Mouse (Mus musculus): ENCODE measurements around the gene Epha3. TPM values are rescaled to one million over a fixed set of nuclear protein-coding genes. Genes with fewer than 3 reads are reported as not detected.

Epha3 gene
- polyA plus RNA-seq, 1 experiment from 2014 or later, result 51.8 TPM

GRCm38 (mm10) chr16:63772566-63772965, 91.4 kb downstream of the Epha3 start:
- no peak for DNase-seq (ENCODE audit: extremely low spot score, low spot score)
- 95% methylated on average over 3 of the region's 3 CpGs for whole genome bisulfite sequencing
- H3K27ac ChIP-seq, result no peak overlapping the region
- no peak overlapping the region for H3K4me3 ChIP-seq
- H3K27me3 ChIP-seq (ENCODE audit: poor library complexity, severe bottlenecking), result no peaks in the 10 kb centered on the region
- H3K9me3 ChIP-seq, result no peaks in the 10 kb centered on the region
- no peaks in the 10 kb centered on the region for H3K4me1 ChIP-seq
- H3K36me3 ChIP-seq (replicated peaks), result peaks cover 8% of the 10 kb centered on the region

DNA sequence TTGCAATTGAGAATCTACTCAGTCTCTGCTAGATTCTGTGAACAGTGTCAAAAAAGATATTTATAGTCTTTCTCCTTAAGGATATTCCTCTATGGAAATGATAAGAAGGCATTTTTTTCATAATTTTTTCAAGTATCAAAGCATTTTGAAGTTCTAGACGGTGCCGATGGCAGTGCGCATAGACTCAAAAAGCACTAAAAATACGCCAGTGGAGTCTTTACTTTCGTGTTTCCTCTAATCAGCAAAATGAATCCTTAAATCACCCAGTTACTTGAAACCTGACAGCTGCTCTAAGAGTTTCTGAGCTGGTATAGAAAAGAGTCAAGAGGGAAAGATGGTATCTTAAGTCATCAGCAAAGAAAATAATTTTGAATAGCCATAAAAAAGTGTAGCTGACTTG, 96.4 kb downstream of the Epha3 start:
- H3K36me3 ChIP-seq (replicated peaks), result 0 out of 2 replicates have a peak, but pooled peaks cover under 1% of the 10 kb centered on the region
- no peaks in the 10 kb centered on the region for H3K4me1 ChIP-seq
- H3K27me3 ChIP-seq (ENCODE audit: poor library complexity, severe bottlenecking), result no peaks in the 10 kb centered on the region
- no peak overlapping the region for H3K4me3 ChIP-seq
- H3K9me3 ChIP-seq, result no peaks in the 10 kb centered on the region
- no peak for DNase-seq (ENCODE audit: extremely low spot score, low spot score)
- WGBS, result 94% methylated on average over 5 of the region's 5 CpGs
- H3K27ac ChIP-seq, result no peak overlapping the region

- Histone ChIP-seq H3K27ac (no peak overlapping the region), H3K4me1 (peaks cover 11% of the 10 kb centered on the region), H3K27me3 (ENCODE audit: poor library complexity, severe bottlenecking) (no peaks in the 10 kb centered on the region), H3K36me3 (replicated peaks) (no peaks in the 10 kb centered on the region), H3K9me3 (no peaks in the 10 kb centered on the region), H3K4me3 (no peak overlapping the region)
- WGBS, result 79% methylated on average over 4 of the region's 4 CpGs
- DNase-seq (ENCODE audit: extremely low spot score, low spot score), result no peak
Measured at GRCm38 (mm10) chr16:63761177-63761576, 102.8 kb downstream of the Epha3 start.

DNA sequence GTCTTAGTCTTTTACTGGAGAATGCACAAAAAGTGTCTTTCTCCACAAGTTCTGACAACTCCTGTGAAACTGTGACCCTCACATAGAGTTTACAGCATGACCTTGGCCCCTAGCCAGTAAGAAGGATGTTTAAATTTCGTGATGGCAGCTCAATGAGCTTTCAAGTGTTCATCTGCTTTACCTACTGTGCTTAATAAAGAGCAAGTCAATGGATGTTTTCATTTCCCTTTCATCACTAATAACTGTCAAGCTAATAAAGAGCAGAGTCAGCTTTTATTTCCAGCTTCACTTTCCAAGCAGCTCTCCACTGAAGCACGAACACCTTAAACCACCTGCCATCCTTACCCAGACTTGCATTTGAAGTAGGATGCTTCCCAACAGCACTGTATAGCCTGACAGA, 103.9 kb downstream of the Epha3 start:
- H3K27me3 ChIP-seq (ENCODE audit: poor library complexity, severe bottlenecking), result no peaks in the 10 kb centered on the region
- H3K4me1 ChIP-seq, result peaks cover 11% of the 10 kb centered on the region
- no peak overlapping the region for H3K4me3 ChIP-seq
- no peak overlapping the region for H3K27ac ChIP-seq
- no peaks in the 10 kb centered on the region for H3K9me3 ChIP-seq
- WGBS, result 64% methylated on average over 2 of the region's 2 CpGs
- no peak for DNase-seq (ENCODE audit: extremely low spot score, low spot score)
- no peaks in the 10 kb centered on the region for H3K36me3 ChIP-seq (replicated peaks)

DNA sequence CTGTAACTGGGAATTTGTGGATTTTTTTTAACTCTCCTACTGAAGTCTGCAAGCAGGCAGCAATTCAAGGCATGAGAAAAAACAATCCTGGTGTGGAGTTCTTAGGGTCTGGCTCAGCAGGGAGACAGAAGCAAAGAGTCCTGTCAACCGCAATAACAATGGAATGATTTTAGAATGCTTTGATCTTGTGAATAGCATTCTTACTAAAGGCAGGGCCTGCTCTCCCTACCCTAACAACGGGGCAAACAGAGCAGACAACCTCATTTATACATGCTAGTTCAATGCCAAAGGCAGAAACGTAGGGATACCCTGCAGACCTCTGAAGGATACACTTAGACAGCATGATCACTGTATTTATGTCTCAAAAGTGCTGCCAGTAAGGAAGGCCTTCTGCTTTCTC, 110.9 kb downstream of the Epha3 start:
- peak; percentile 27 for DNase-seq (ENCODE audit: extremely low spot score, low spot score)
- WGBS, result 6% methylated on average over 3 of the region's 3 CpGs
- Histone ChIP-seq H3K4me3 (no peak overlapping the region), H3K27me3 (ENCODE audit: poor library complexity, severe bottlenecking) (no peaks in the 10 kb centered on the region), H3K36me3 (replicated peaks) (no peaks in the 10 kb centered on the region), H3K27ac (peak overlapping the region; percentile 65; the same call in 1 of the 2 replicates), H3K4me1 (peaks cover 32% of the 10 kb centered on the region), H3K9me3 (no peaks in the 10 kb centered on the region)

DNA sequence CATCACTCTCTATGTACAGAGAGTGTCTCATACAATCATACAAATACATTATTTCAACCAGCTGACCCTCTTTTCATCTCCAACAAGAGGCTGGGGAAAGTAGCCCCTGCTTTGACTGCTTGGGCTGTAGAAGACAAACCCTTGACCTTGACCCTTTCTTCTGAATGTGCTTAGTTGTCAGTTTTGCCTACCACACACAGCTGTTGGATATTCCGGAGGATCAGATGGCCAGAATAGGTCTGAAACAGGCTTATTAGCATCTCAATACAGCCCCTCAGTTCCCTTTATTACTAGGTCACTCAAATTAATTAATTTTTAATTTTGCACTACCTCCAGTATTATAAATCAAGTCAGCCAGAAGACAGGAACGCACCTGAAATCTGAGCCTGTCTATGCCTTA, 116.2 kb downstream of the Epha3 start:
- no peak for DNase-seq (ENCODE audit: extremely low spot score, low spot score)
- H3K4me3 ChIP-seq, result no peak overlapping the region
- H3K4me1 ChIP-seq, result peaks cover 64% of the 10 kb centered on the region
- 30% methylated on average over 2 of the region's 2 CpGs for whole genome bisulfite sequencing
- peak overlapping the region; percentile 48 for H3K27ac ChIP-seq
- no peaks in the 10 kb centered on the region for H3K27me3 ChIP-seq (ENCODE audit: poor library complexity, severe bottlenecking)
- H3K9me3 ChIP-seq, result no peaks in the 10 kb centered on the region
- no peaks in the 10 kb centered on the region for H3K36me3 ChIP-seq (replicated peaks)

GRCm38 (mm10) chr16:63745465-63745864, 118.5 kb downstream of the Epha3 start:
- WGBS, result 36% methylated on average over 5 of the region's 5 CpGs
- peaks cover 56% of the 10 kb centered on the region for H3K4me1 ChIP-seq
- H3K36me3 ChIP-seq (replicated peaks), result no peaks in the 10 kb centered on the region
- DNase-seq (ENCODE audit: extremely low spot score, low spot score), result no peak
- no peak overlapping the region for H3K4me3 ChIP-seq
- H3K27ac ChIP-seq, result no peak overlapping the region
- H3K27me3 ChIP-seq (ENCODE audit: poor library complexity, severe bottlenecking), result no peaks in the 10 kb centered on the region
- no peaks in the 10 kb centered on the region for H3K9me3 ChIP-seq

DNA sequence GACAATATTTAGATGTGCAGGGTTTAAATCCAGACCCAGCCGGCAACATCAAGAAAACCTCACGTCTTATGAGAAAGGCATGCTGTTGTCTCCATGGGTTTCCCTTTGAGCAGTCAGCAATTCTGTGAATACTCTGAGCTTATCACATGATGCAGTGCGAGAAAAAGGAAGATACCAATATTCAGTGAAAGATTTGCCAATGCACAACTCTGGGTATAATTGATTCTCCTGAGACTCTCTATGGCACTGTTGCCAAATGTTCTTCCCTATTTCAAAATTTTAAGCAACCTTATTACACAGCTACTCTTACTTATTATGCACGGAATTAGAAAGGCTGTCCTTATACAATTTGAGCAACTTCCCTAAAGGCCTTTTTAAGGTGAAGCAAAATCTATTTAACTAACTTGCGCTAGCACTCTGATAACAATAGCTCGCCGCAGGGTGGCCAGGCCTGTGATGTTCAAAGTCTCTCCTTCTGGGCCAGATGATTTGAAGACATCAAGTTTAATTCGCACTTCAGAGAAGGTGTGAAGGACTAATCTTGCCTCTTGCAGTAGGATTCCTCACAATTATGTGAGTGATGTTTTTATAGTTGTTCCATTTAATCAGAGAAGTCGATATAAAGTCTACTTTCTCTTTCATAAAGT, 120.6 kb downstream of the Epha3 start:
- Histone ChIP-seq H3K36me3 (replicated peaks) (no peaks in the 10 kb centered on the region), H3K27ac (no peak overlapping the region), H3K4me3 (no peak overlapping the region), H3K4me1 (peaks cover 52% of the 10 kb centered on the region), H3K9me3 (no peaks in the 10 kb centered on the region), H3K27me3 (ENCODE audit: poor library complexity, severe bottlenecking) (no peaks in the 10 kb centered on the region)
- 71% methylated on average over 9 of the region's 9 CpGs for WGBS
- no peak for DNase-seq (ENCODE audit: extremely low spot score, low spot score)

DNA sequence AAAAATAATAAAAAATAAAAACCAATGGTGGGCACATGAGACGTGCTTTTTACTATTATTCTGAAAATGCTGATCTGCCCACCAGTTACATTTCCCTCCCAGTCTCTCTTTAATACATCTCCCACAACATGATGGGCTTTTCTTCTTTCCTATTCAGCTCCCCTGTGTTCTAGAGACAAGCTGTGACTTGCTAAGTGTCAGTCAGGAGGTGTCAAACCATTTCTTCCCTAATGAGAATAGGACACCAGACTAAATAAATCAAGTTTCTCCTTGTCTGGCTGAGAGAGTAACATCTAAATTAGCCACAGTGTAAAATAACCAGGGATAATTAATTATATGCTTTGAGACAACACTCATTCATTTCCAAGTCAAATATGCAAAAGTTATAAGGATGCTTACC, 144.7 kb downstream of the Epha3 start:
- WGBS, result 80% methylated on average over 1 of the region's 1 CpGs
- H3K27me3 ChIP-seq (ENCODE audit: poor library complexity, severe bottlenecking), result no peaks in the 10 kb centered on the region

GRCm38 (mm10) chr16:63717317-63717716, 146.7 kb downstream of the Epha3 start:
- DNase-seq (ENCODE audit: extremely low spot score, low spot score), result no peak
- H3K27me3 ChIP-seq (ENCODE audit: poor library complexity, severe bottlenecking), result no peaks in the 10 kb centered on the region

More for the DNA sequence above, 144.7 kb downstream of the Epha3 start:
- Histone ChIP-seq H3K36me3 (replicated peaks) (no peaks in the 10 kb centered on the region), H3K27ac (no peak overlapping the region), H3K4me3 (no peak overlapping the region), H3K9me3 (no peaks in the 10 kb centered on the region), H3K4me1 (no peaks in the 10 kb centered on the region)
- no peak for DNase-seq (ENCODE audit: extremely low spot score, low spot score)

GRCm38 (mm10) chr16:63706912-63707868, 156.8 kb downstream of the Epha3 start:
- Histone ChIP-seq H3K9me3 (no peaks in the 10 kb centered on the region), H3K36me3 (replicated peaks) (no peaks in the 10 kb centered on the region), H3K27me3 (ENCODE audit: poor library complexity, severe bottlenecking) (no peaks in the 10 kb centered on the region), H3K27ac (no peak overlapping the region), H3K4me1 (no peaks in the 10 kb centered on the region), H3K4me3 (no peak overlapping the region)
- 85% methylated on average over 17 of the region's 17 CpGs for WGBS
- DNase-seq (ENCODE audit: extremely low spot score, low spot score), result no peak

More at GRCm38 (mm10) chr16:63717317-63717716, 146.7 kb downstream of the Epha3 start:
- Histone ChIP-seq H3K4me3 (no peak overlapping the region), H3K9me3 (no peaks in the 10 kb centered on the region), H3K27ac (no peak overlapping the region), H3K4me1 (no peaks in the 10 kb centered on the region), H3K36me3 (replicated peaks) (no peaks in the 10 kb centered on the region)
- WGBS, result 93% methylated on average over 4 of the region's 4 CpGs

GRCm38 (mm10) chr16:63689371-63689770, 174.6 kb downstream of the Epha3 start:
- Histone ChIP-seq H3K36me3 (replicated peaks) (no peaks in the 10 kb centered on the region), H3K27ac (no peak overlapping the region), H3K4me3 (no peak overlapping the region), H3K4me1 (no peaks in the 10 kb centered on the region), H3K27me3 (ENCODE audit: poor library complexity, severe bottlenecking) (no peaks in the 10 kb centered on the region), H3K9me3 (no peaks in the 10 kb centered on the region)
- DNase-seq (ENCODE audit: extremely low spot score, low spot score), result no peak
- WGBS, result 93% methylated on average over 3 of the region's 3 CpGs

GRCm38 (mm10) chr16:63684211-63684610, 179.8 kb downstream of the Epha3 start:
- Histone ChIP-seq H3K9me3 (no peaks in the 10 kb centered on the region), H3K4me3 (no peak overlapping the region), H3K27me3 (ENCODE audit: poor library complexity, severe bottlenecking) (no peaks in the 10 kb centered on the region), H3K4me1 (no peaks in the 10 kb centered on the region), H3K36me3 (replicated peaks) (no peaks in the 10 kb centered on the region), H3K27ac (no peak overlapping the region)
- no peak for DNase-seq (ENCODE audit: extremely low spot score, low spot score)
- WGBS, result 82% methylated on average over 4 of the region's 4 CpGs

Measured in forebrain, embryonic 10.5 days (tissue).